Mouse (Mus musculus) liver, embryonic 14.5 days (tissue): ENCODE measurements around the gene Slpi. TPM values are rescaled to one million over a fixed set of nuclear protein-coding genes. Genes with fewer than 3 reads are reported as not detected.

Experiments used
- ATAC-seq: fragments of 200-750 bp; cut with Nextera tagmentation; 2 replicates; pipeline ENCODE4 v1.8.0; 2017; ENCODE audit warnings: moderate number of reproducible peaks, mild to moderate bottlenecking, moderate library complexity; ENCODE audit not compliant: insufficient read depth
- DNase-seq, 3 experiments: peaks; one replicate each; pipeline ENCODE4 v3.0.0-alpha.2; 2012 to 2013; ENCODE audit warnings: low read depth in 3 of 3, low spot score in 3 of 3
- H3K27ac ChIP-seq: fragments of 300-500 bp; sonication (generic); 2 replicates; pipeline ENCODE4 v1.5.1; 2014; ENCODE audit warnings: moderate library complexity, mild to moderate bottlenecking, control low read depth, inconsistent platforms
- H3K27me3 ChIP-seq: fragments of 300-500 bp; sonication (generic); 2 replicates; pipeline ENCODE4 v1.6.1; 2014; ENCODE audit warnings: mild to moderate bottlenecking, low read length, moderate library complexity; ENCODE audit not compliant: control insufficient read depth, insufficient read depth
- H3K36me3 ChIP-seq: fragments of 300-500 bp; sonication (generic); replicated peaks from 2 replicates; pipeline ENCODE4 v1.6.1; 2014; ENCODE audit warnings: low read depth; ENCODE audit not compliant: control insufficient read depth, insufficient read depth
- H3K4me1 ChIP-seq, 2 experiments: fragments of 200-500 bp in 1 of 2; fragments of 300-500 bp in 1 of 2; sonication (generic) in 1 of 2; replicated peaks; 2 replicates each; pipeline ENCODE4 v1.6.1; 2012 to 2014; ENCODE audit warnings: antibody characterized with exemption in 1 of 2, inconsistent platforms in 1 of 2, low read length in 1 of 2; ENCODE audit not compliant: control insufficient read depth in 2 of 2, insufficient read depth in 2 of 2
- H3K4me2 ChIP-seq: fragments of 300-500 bp; sonication (generic); 2 replicates; pipeline ENCODE4 v1.6.1; 2014; ENCODE audit warnings: low read depth, mild to moderate bottlenecking, control low read depth, moderate library complexity
- H3K4me3 ChIP-seq, 2 experiments: fragments of 200-500 bp in 1 of 2; fragments of 300-500 bp in 1 of 2; sonication (generic) in 1 of 2; 2 replicates each; pipeline ENCODE4 v1.5.1; 2012 to 2014; ENCODE audit warnings: low read depth in 2 of 2, low read length in 2 of 2, mild to moderate bottlenecking in 2 of 2, control low read depth in 1 of 2, inconsistent platforms in 1 of 2, moderate library complexity in 1 of 2; ENCODE audit not compliant: insufficient read depth in 1 of 2
- H3K9ac ChIP-seq: fragments of 300-500 bp; sonication (generic); replicated peaks from 2 replicates; pipeline ENCODE4 v1.6.1; 2014; ENCODE audit warnings: mild to moderate bottlenecking, control low read depth, moderate library complexity
- H3K9me3 ChIP-seq: fragments of 300-500 bp; sonication (generic); 2 replicates; pipeline ENCODE4 v1.6.1; 2016; ENCODE audit warnings: low read length, mixed read lengths; ENCODE audit not compliant: control insufficient read depth
- CTCF ChIP-seq: IDR thresholded peaks from 2 replicates; pipeline ENCODE4 v1.5.1; 2016; ENCODE audit warnings: antibody characterized with exemption, low read depth, control low read depth
- EP300 ChIP-seq: IDR thresholded peaks from 2 replicates; pipeline ENCODE4 v1.6.1; 2016; ENCODE audit warnings: antibody characterized with exemption, low read depth
- WGBS: fragments of 180-500 bp; shearing (Covaris S2); extraction: QIAGEN DNeasy Blood & Tissue Kit; methylation state at CpG from one replicate; pipeline ENCODE4 v1.1.7; 2014; ENCODE audit not compliant: insufficient replicate concordance; 5-methylcytosine and 5-hydroxymethylcytosine counted together
- polyA plus RNA-seq, 2 experiments: library from polyadenylated mRNA; depleted of rRNA in 1 of 2; stranded (reverse) in 1 of 2; unstranded in 1 of 2; fragments of >200 nt; fragmentation: Nextera tagmentation in 1 of 2; extraction: Ambion mirVana in 1 of 2; gene quantifications; 2 replicates each; pipeline versions ENCODE4 v1.2.1 to v1.2.3; 2012 to 2014

Slpi gene
- polyA plus RNA-seq (2012; rRNA removed): 5.0 and 10.1 TPM in 2 replicates
- polyA plus RNA-seq (2014; fragmentation: Nextera tagmentation; extraction: Ambion mirVana): 19.9 and 20.8 TPM in 2 replicates

GRCm38 (mm10) chr2:164389020-164389419 lies at the start of gene Slpi:
Gene Slpi, minus strand, starts transcription at chr2:164389095.
- Histone ChIP-seq H3K9me3 (no peaks in the 10 kb centered on the region), H3K27ac (no peak within 1 kb of the TSS), H3K36me3 (no peaks in the 10 kb centered on the region), H3K4me3 (peak within 1 kb of the TSS; percentile 3 to 16; a peak in 3 of 4 replicates), H3K27me3 (peaks cover 13% of the 10 kb centered on the region), H3K9ac (no peak within 1 kb of the TSS), H3K4me2 (peak within 1 kb of the TSS; percentile 14; the same call in 1 of the 2 replicates), H3K4me1 (0 out of 4 replicates have a peak, but pooled peaks cover 0 to 2% of the 10 kb centered on the region in 2 experiments)
- WGBS: 2% methylated on average over 17 of the region's 17 CpGs
- TF ChIP-seq CTCF (no peak), EP300 (no peak)
- DNase-seq (no peak), ATAC-seq (no peak)

DNA sequence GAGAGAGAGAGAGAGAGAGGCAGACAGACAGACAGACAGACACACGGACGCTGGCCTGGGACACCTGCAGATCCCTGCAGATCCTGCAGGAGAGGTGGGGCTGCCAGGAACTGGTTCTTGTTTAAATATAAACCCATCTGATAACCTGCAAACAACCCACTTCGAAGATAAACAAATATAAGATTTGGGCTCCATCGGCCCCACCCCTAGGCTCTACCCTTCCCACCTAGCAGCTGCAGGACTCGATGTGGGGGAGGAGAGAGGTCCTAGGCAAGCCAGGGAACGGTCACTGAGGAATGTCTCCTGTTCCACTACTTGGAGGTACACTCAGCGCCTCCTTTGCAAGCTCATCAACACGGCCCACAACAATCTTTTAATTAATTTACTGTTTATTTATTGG lies 49.4 kb upstream of the Slpi start:
- Histone ChIP-seq H3K4me2 (peak overlapping the region; percentile 2; the same call in 1 of the 2 replicates), H3K4me3 (no peak overlapping the region), H3K27ac (no peak overlapping the region), H3K4me1 (peaks cover 0 to 8% of the 10 kb centered on the region in 2 experiments; a peak in 1 of 4 replicates), H3K36me3 (no peaks in the 10 kb centered on the region), H3K27me3 (peaks cover 18% of the 10 kb centered on the region), H3K9ac (no peak overlapping the region), H3K9me3 (no peaks in the 10 kb centered on the region)
- DNase-seq (no peak), ATAC-seq (peak; percentile 11; the same call in 1 of the 2 replicates)
- 36% methylated on average over 8 of the region's 8 CpGs for WGBS
- no peak for TF ChIP-seq EP300
- TF ChIP-seq CTCF: no peak

DNA sequence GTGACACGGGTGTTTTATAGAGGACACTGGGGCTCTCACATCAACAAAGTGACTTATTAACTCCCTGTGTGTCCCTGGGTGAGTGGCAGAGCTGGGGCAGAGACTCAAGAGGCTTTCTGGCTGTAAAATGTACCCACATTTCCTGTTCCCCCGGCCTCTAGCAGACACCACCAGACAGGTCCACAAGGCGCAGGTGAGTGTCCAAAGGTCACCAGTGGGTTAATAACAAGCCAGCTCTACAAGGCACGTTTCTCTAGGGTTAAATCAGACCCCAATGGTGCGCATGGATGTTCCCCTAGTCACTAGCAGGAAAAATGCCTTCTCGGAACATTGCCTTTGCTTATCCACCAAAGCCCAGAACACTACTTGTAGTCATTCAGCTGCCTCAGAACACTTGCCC lies 48.8 kb upstream of the Slpi start:
- ATAC-seq: no peak
- WGBS: 40% methylated on average over 6 of the region's 6 CpGs
- DNase-seq: no peak
- Histone ChIP-seq H3K4me1 (peaks cover 0 to 10% of the 10 kb centered on the region in 2 experiments; a peak in 1 of 4 replicates), H3K36me3 (no peaks in the 10 kb centered on the region), H3K9ac (no peak overlapping the region), H3K4me3 (no peak overlapping the region), H3K9me3 (no peaks in the 10 kb centered on the region), H3K27me3 (peaks cover 12% of the 10 kb centered on the region), H3K4me2 (peak overlapping the region; percentile 33), H3K27ac (no peak overlapping the region)
- TF ChIP-seq CTCF (no peak), EP300 (no peak)

GRCm38 (mm10) chr2:164436961-164437360 lies 48.1 kb upstream of the Slpi start:
- H3K4me2 ChIP-seq: peak overlapping the region; percentile 33; the same call in 1 of the 2 replicates
- H3K27ac ChIP-seq: no peak overlapping the region
- DNase-seq (no peak), ATAC-seq (no peak)
- H3K27me3 ChIP-seq: peaks cover 7% of the 10 kb centered on the region
- no peak overlapping the region for H3K9ac ChIP-seq
- H3K9me3 ChIP-seq: no peaks in the 10 kb centered on the region
- TF ChIP-seq EP300: no peak
- no peak for TF ChIP-seq CTCF
- 32% methylated on average over 3 of the region's 3 CpGs for WGBS
- H3K4me3 ChIP-seq: no peak overlapping the region
- H3K4me1 ChIP-seq: peaks cover 0 to 10% of the 10 kb centered on the region in 2 experiments; a peak in 2 of 4 replicates
- no peaks in the 10 kb centered on the region for H3K36me3 ChIP-seq

GRCm38 (mm10) chr2:164436215-164436913 lies 47.5 kb upstream of the Slpi start:
- TF ChIP-seq EP300 (no peak), CTCF (no peak)
- 22% methylated on average over 8 of the region's 8 CpGs for WGBS
- no peaks in the 10 kb centered on the region for H3K9me3 ChIP-seq
- H3K27ac ChIP-seq: no peak overlapping the region
- H3K27me3 ChIP-seq: peaks cover 4% of the 10 kb centered on the region
- H3K4me3 ChIP-seq: no peak overlapping the region
- ATAC-seq (no peak), DNase-seq (no peak)
- no peaks in the 10 kb centered on the region for H3K36me3 ChIP-seq
- no peak overlapping the region for H3K9ac ChIP-seq
- peaks cover 0 to 10% of the 10 kb centered on the region in 2 experiments; a peak in 2 of 4 replicates for H3K4me1 ChIP-seq
- peak overlapping the region; percentile 21 for H3K4me2 ChIP-seq
